Mouse (Mus musculus) layer of hippocampus, postnatal 25 days (tissue): ENCODE measurements at regions not wholly inside any gene's neighbourhood (a gene's known extent, or its start where the extent isn't known, plus 50 kb on each side); places are given as distances from the start of the nearest gene placed in this dataset.
A peak's percentile ranks its signal among the peaks of the same experiment; 100 is the strongest.

ENCODE experiments used
- DNase-seq, 2 experiments: peaks; one replicate each; pipeline ENCODE4 v3.0.0; 2022; ENCODE audit warnings: mixed read lengths in 2 of 2, low spot score in 1 of 2; ENCODE audit errors: extremely low spot score in 1 of 2

- no peak for DNase-seq
These were observed 78.6 kb downstream of the A830031A19Rik start for GRCm38 (mm10) chr11:23996250-23996649.

GRCm38 (mm10) chr11:23994160-23994559, 80.7 kb downstream of the A830031A19Rik start:
- no peak for DNase-seq

GRCm38 (mm10) chr11:23987532-23988450, 87.1 kb downstream of the A830031A19Rik start:
- DNase-seq: no peak

GRCm38 (mm10) chr11:23985231-23985630, 89.6 kb downstream of the A830031A19Rik start:
- no peak for DNase-seq

- peak; percentile 67 to 83 for DNase-seq
These were observed 84.3 kb upstream of the Papolg start for GRCm38 (mm10) chr11:23979332-23979731.

GRCm38 (mm10) chr11:23978300-23978699, 83.2 kb upstream of the Papolg start:
- DNase-seq: no peak

GRCm38 (mm10) chr11:23977096-23977495, 82.0 kb upstream of the Papolg start:
- no peak for DNase-seq

GRCm38 (mm10) chr11:23954323-23954722, 59.3 kb upstream of the Papolg start:
- DNase-seq: no peak

- no peak for DNase-seq
These were observed 50.9 kb upstream of the Papolg start for GRCm38 (mm10) chr11:23945966-23946365.
